Mouse (Mus musculus): ENCODE data around the gene Ugp2.
A peak's percentile ranks its signal among the peaks of the same experiment; 100 is the strongest.

Ugp2 gene

GRCm38 (mm10) chr11:21371122-21371806 lies at the start of gene Ugp2:
Gene Ugp2 (minus strand): TSS chr11:21371201.
- DNase-seq: peak; percentile 98 to 99

- no peak for DNase-seq
Measured at GRCm38 (mm10) chr11:21414911-21415381, 43.9 kb upstream of the Ugp2 start.

DNA sequence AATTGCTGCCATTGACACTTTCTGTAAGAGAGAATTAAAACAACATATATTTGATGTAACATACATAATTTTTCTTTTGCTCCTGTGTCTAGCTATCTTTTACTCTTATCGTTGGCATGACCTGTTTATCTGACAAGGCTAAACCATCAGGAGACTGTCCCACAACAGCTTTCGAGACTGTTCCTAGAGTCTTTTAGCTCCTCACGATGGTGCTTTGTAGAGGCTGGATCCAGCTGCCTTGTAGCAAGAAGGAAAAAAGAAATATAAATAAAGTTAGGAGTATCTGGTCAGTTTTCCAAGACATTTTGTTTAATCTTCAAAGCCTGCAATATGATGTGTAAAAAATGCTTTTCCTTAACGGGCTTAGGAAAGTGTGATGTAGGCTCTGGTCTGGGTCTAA lies 35.7 kb upstream of the Ugp2 start:
- no peak for DNase-seq

- no peak for DNase-seq
Measured at GRCm38 (mm10) chr11:21406141-21406540, 35.1 kb upstream of the Ugp2 start.

DNA sequence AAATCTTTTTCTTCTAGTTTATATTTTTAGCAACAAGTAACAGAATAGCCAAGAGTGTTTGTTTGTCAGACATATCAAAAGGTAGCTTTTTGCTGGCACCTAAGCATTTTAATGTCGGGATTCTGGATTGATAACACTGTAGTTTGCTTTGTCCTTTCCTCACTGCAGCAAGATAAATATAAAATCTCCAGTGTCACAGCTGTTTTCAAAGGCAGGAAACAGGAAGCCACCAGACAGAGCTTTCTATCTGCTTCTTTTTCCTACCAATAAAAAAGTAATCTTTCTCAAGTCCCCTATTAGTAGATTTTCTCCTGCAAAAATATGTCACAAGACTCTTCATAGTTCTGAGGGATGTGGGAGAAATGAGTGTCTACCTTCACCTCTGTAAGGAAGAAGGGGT lies 32.9 kb upstream of the Ugp2 start:
- DNase-seq: no peak

- no peak for DNase-seq
Measured at GRCm38 (mm10) chr11:21402481-21403254, 31.7 kb upstream of the Ugp2 start.

DNA sequence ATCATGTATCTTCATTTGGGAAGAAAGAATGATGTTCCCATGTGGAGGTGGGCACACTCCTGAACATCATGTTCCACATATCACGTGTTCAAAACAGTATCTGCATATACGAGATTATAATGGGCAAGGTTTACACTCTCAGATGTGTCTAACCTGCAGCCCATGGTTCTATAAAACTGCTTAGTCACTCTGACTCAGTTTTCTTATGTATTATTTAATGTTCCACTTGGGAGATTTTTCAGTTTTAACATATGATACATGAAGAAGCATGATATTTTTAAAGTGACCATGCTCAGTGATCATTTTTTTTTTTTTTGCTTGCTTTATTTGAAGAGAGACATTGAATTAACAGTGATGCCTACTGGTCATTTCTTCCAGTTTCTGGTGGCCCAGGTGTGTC lies 30.2 kb upstream of the Ugp2 start:
- no peak for DNase-seq

- DNase-seq: no peak
Measured at GRCm38 (mm10) chr11:21399186-21399681, 28.2 kb upstream of the Ugp2 start.

GRCm38 (mm10) chr11:21398464-21398863 lies 27.5 kb upstream of the Ugp2 start:
- peak; percentile 15 to 44 for DNase-seq

- DNase-seq: no peak
Measured at GRCm38 (mm10) chr11:21386790-21387189, 15.8 kb upstream of the Ugp2 start.

GRCm38 (mm10) chr11:21374096-21374495 lies 3.1 kb upstream of the Ugp2 start:
- no peak for DNase-seq

- DNase-seq: peak in 1 of 2 experiments; percentile 63
Measured at GRCm38 (mm10) chr11:21370399-21371121, 441 bp downstream of the Ugp2 start.

GRCm38 (mm10) chr11:21369248-21370016 lies 1.6 kb downstream of the Ugp2 start:
- DNase-seq: peak in 1 of 2 experiments; percentile 4

- no peak for DNase-seq
Measured at GRCm38 (mm10) chr11:21368466-21368865, 2.5 kb downstream of the Ugp2 start.

DNA sequence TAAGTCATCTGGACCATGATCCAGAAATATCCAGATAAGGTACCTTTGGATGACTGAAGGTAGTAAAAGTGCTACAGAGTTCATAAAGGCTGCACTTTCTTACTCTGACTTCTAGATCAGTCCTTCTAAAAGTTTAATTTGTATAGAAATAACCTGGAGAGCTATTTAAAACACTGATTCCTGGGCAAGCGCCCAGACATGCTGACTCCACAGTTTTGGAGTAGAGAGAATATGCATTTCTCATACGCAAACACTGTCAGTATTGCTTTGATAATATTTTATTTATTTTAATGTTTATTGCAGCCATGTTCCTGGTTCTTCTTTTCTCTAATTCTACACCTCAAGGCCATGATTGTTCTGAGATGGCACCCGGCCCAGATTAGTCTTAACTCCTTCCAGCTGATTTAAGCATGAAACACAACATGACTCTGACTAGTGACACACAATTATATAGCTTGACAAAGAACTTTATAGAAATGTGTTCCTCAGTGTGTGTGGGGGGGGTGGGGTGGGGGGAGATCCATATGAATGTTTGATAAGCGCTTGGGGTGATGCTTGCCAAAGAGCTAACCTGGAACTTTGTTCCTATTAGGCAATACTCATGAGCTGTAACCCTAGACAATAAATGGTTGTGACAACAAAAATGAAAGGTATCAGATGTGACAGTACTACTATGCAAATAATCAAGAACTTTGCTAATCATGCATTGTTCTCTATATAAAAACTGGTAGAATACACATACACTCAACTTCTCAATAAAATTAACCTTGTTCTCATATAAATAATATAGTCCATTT lies 7.7 kb downstream of the Ugp2 start:
- no peak for DNase-seq

DNA sequence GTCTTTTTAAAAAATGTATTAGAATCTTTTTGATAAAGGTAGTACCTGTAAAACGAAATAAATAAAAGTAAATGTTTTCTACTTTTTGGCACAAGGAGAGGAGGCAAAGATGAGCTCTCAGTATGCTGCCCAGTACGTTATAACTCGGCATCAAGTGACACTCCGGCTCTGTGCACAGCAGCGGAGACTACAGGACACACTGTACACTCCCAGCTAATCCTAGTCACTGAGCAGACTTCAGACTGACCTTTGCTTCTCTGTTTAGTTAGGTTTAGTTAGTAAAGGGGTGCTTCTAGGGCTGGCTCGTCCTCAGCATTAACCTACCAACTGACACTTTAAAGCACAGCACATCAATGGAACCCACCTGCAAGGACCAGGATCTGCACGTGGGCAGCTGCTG lies 19.7 kb downstream of the Ugp2 start:
- no peak for DNase-seq

DNA sequence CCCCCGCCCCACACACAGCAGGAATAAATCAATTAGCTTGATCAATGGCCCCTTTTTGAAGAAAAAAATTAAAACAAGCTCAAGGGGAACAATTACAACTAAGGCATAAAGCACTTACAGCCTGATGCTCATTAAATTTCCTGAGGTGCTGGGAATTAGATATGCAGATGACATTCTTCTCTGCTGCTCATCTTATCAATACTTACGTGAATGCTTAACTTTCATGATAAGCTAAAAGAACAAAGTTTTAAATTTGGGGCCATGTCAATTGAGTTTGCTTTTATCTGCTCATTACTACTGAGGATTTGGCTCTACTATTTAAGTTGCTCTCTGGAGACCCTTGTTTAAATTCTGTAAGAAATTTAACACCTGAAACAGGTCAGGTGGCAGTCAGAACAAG lies 22.1 kb downstream of the Ugp2 start:
- DNase-seq: no peak

- no peak for DNase-seq
Measured at GRCm38 (mm10) chr11:21346020-21346419, 25.0 kb downstream of the Ugp2 start.

DNA sequence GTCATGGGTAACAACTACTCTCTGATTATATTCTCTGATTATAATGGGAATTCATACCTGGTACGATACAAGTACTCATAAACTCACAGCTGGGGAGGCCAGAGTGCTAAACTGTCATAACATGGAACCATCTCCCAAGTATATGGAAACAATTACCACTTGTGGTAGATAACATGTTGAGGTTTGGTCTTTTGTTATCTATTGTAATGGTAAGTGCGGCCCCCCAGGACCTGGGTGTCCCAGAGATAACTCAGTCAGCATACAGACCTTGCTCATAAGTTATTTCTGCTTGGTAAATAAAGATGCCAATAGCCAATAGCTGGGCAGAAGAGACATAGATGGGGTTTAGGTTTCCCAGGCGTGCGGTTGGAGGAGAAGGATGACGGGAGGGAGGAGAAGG lies 27.5 kb downstream of the Ugp2 start:
- DNase-seq: no peak

- no peak for DNase-seq
Measured at GRCm38 (mm10) chr11:21339088-21339487, 31.9 kb downstream of the Ugp2 start.

DNA sequence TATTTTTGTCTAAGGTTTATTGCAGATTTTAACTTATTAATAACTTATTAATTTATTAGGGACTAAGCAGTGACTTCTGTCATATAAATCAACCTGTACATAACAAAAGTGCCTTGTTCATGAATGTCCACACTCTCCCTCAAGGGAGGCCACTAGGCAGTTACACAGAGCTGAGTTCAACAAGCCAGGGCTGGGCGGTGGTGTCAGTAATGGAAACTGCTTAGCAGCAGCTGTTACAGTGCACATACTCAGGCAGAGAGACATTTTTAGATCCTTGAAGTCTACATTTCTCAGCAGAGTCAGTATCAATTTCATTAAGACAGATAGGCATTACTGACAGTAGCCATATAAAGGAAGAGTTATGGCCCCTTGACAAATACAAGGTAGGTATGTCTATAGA lies 33.1 kb downstream of the Ugp2 start:
- DNase-seq: no peak

Measured in cerebellum, postnatal 14 days (tissue).